Mouse (Mus musculus): ENCODE data around the gene Arid5b. TPM values are rescaled to one million over a fixed set of nuclear protein-coding genes. Genes with fewer than 3 reads are reported as not detected.

The Arid5b gene
- polyA plus RNA-seq, 2 experiments: 1.3 to 3.3 TPM

- Histone ChIP-seq H3K4me2 (ENCODE audit: low read depth) (no peak overlapping the region), H3K36me3 (replicated peaks; ENCODE audit: control insufficient read depth, insufficient read depth, low read depth) (no peaks in the 10 kb centered on the region), H3K27me3 (ENCODE audit: control insufficient read depth, insufficient read depth, low read length) (no peaks in the 10 kb centered on the region), H3K4me3 (ENCODE audit: insufficient read depth in 1 of 2, low read depth in 2 of 2, low read length in 2 of 2) (no peak overlapping the region), H3K4me1 (replicated peaks; ENCODE audit: control insufficient read depth in 2 of 2, insufficient read depth in 2 of 2, low read length in 1 of 2) (peaks cover 0 to 5% of the 10 kb centered on the region in 2 experiments; a peak in 2 of 4 replicates), H3K9ac (replicated peaks) (no peak overlapping the region), H3K27ac (no peak overlapping the region), H3K9me3 (ENCODE audit: control insufficient read depth, low read length) (no peaks in the 10 kb centered on the region)
- WGBS (ENCODE audit: insufficient replicate concordance): 59% methylated on average over 22 of the region's 22 CpGs
- ATAC-seq (ENCODE audit: insufficient read depth) (no peak), DNase-seq (ENCODE audit: low read depth in 3 of 3, low spot score in 3 of 3) (no peak)
- TF ChIP-seq EP300 (IDR thresholded peaks at IDR 0.05; ENCODE audit: low read depth) (no peak), CTCF (IDR thresholded peaks at IDR 0.05; ENCODE audit: low read depth) (no peak)
Measured at GRCm38 (mm10) chr10:68229640-68230565, 48.6 kb downstream of the Arid5b start.

- 61% methylated on average over 2 of the region's 2 CpGs for WGBS (ENCODE audit: insufficient replicate concordance)
- Histone ChIP-seq H3K27me3 (ENCODE audit: control insufficient read depth, insufficient read depth, low read length) (no peaks in the 10 kb centered on the region), H3K9ac (replicated peaks) (no peak overlapping the region), H3K9me3 (ENCODE audit: control insufficient read depth, low read length) (no peaks in the 10 kb centered on the region), H3K4me2 (ENCODE audit: low read depth) (no peak overlapping the region), H3K36me3 (replicated peaks; ENCODE audit: control insufficient read depth, insufficient read depth, low read depth) (no peaks in the 10 kb centered on the region), H3K27ac (no peak overlapping the region), H3K4me3 (ENCODE audit: insufficient read depth in 1 of 2, low read depth in 2 of 2, low read length in 2 of 2) (no peak overlapping the region), H3K4me1 (replicated peaks; ENCODE audit: control insufficient read depth in 2 of 2, insufficient read depth in 2 of 2, low read length in 1 of 2) (peaks cover 0 to 4% of the 10 kb centered on the region in 2 experiments; a peak in 1 of 4 replicates)
- TF ChIP-seq CTCF (IDR thresholded peaks at IDR 0.05; ENCODE audit: low read depth): no peak
- no peak for TF ChIP-seq EP300 (IDR thresholded peaks at IDR 0.05; ENCODE audit: low read depth)
- no peak for ATAC-seq (ENCODE audit: insufficient read depth)
- DNase-seq (ENCODE audit: low read depth in 3 of 3, low spot score in 3 of 3): no peak
Measured at GRCm38 (mm10) chr10:68222676-68223075, 55.9 kb downstream of the Arid5b start.

- 44% methylated on average over 3 of the region's 3 CpGs for WGBS (ENCODE audit: insufficient replicate concordance)
- H3K4me3 ChIP-seq (ENCODE audit: insufficient read depth in 1 of 2, low read depth in 2 of 2, low read length in 2 of 2): no peak overlapping the region
- H3K27ac ChIP-seq: no peak overlapping the region
- H3K9me3 ChIP-seq (ENCODE audit: control insufficient read depth, low read length): no peaks in the 10 kb centered on the region; the same call in 1 of the 2 replicates
- peaks cover 0 to 4% of the 10 kb centered on the region in 2 experiments; a peak in 1 of 4 replicates for H3K4me1 ChIP-seq (replicated peaks; ENCODE audit: control insufficient read depth in 2 of 2, insufficient read depth in 2 of 2, low read length in 1 of 2)
- H3K27me3 ChIP-seq (ENCODE audit: control insufficient read depth, insufficient read depth, low read length): no peaks in the 10 kb centered on the region
- H3K36me3 ChIP-seq (replicated peaks; ENCODE audit: control insufficient read depth, insufficient read depth, low read depth): peaks cover 2% of the 10 kb centered on the region; the same call in 1 of the 2 replicates
- no peak overlapping the region for H3K4me2 ChIP-seq (ENCODE audit: low read depth)
- ATAC-seq (ENCODE audit: insufficient read depth) (no peak), DNase-seq (ENCODE audit: low read depth in 3 of 3, low spot score in 3 of 3) (no peak)
- H3K9ac ChIP-seq (replicated peaks): no peak overlapping the region
- TF ChIP-seq CTCF (IDR thresholded peaks at IDR 0.05; ENCODE audit: low read depth) (no peak), EP300 (IDR thresholded peaks at IDR 0.05; ENCODE audit: low read depth) (no peak)
Measured at GRCm38 (mm10) chr10:68222012-68222411, 56.5 kb downstream of the Arid5b start.

GRCm38 (mm10) chr10:68219327-68219726, 59.2 kb downstream of the Arid5b start:
- H3K9me3 ChIP-seq (ENCODE audit: control insufficient read depth, low read length): no peaks in the 10 kb centered on the region; the same call in 1 of the 2 replicates
- WGBS (ENCODE audit: insufficient replicate concordance): 57% methylated on average over 9 of the region's 9 CpGs
- H3K4me1 ChIP-seq (replicated peaks; ENCODE audit: control insufficient read depth in 2 of 2, insufficient read depth in 2 of 2, low read length in 1 of 2): peaks cover 0 to 4% of the 10 kb centered on the region in 2 experiments; a peak in 1 of 4 replicates
- DNase-seq (ENCODE audit: low read depth in 3 of 3, low spot score in 3 of 3) (no peak), ATAC-seq (ENCODE audit: insufficient read depth) (no peak)
- peaks cover 2% of the 10 kb centered on the region; the same call in 1 of the 2 replicates for H3K36me3 ChIP-seq (replicated peaks; ENCODE audit: control insufficient read depth, insufficient read depth, low read depth)
- no peak overlapping the region for H3K9ac ChIP-seq (replicated peaks)
- no peaks in the 10 kb centered on the region for H3K27me3 ChIP-seq (ENCODE audit: control insufficient read depth, insufficient read depth, low read length)
- no peak for TF ChIP-seq EP300 (IDR thresholded peaks at IDR 0.05; ENCODE audit: low read depth)
- TF ChIP-seq CTCF (IDR thresholded peaks at IDR 0.05; ENCODE audit: low read depth): no peak
- H3K4me2 ChIP-seq (ENCODE audit: low read depth): no peak overlapping the region
- H3K4me3 ChIP-seq (ENCODE audit: insufficient read depth in 1 of 2, low read depth in 2 of 2, low read length in 2 of 2): no peak overlapping the region
- H3K27ac ChIP-seq: no peak overlapping the region

- no peak for TF ChIP-seq CTCF (IDR thresholded peaks at IDR 0.05; ENCODE audit: low read depth)
- no peak for TF ChIP-seq EP300 (IDR thresholded peaks at IDR 0.05; ENCODE audit: low read depth)
- Histone ChIP-seq H3K9me3 (ENCODE audit: control insufficient read depth, low read length) (no peaks in the 10 kb centered on the region; the same call in 1 of the 2 replicates), H3K9ac (replicated peaks) (no peak overlapping the region), H3K27ac (no peak overlapping the region), H3K36me3 (replicated peaks; ENCODE audit: control insufficient read depth, insufficient read depth, low read depth) (peaks cover 2% of the 10 kb centered on the region; the same call in 1 of the 2 replicates), H3K27me3 (ENCODE audit: control insufficient read depth, insufficient read depth, low read length) (no peaks in the 10 kb centered on the region), H3K4me3 (ENCODE audit: insufficient read depth in 1 of 2, low read depth in 2 of 2, low read length in 2 of 2) (no peak overlapping the region), H3K4me1 (replicated peaks; ENCODE audit: control insufficient read depth in 2 of 2, insufficient read depth in 2 of 2, low read length in 1 of 2) (peaks cover 0 to 4% of the 10 kb centered on the region in 2 experiments; a peak in 1 of 4 replicates), H3K4me2 (ENCODE audit: low read depth) (no peak overlapping the region)
- WGBS (ENCODE audit: insufficient replicate concordance): 48% methylated on average over 4 of the region's 4 CpGs
- ATAC-seq (ENCODE audit: insufficient read depth): no peak
- DNase-seq (ENCODE audit: low read depth in 3 of 3, low spot score in 3 of 3): no peak
Measured at GRCm38 (mm10) chr10:68218678-68219077, 59.9 kb downstream of the Arid5b start.

Measured in liver, embryonic 14.5 days (tissue).